Mouse (Mus musculus): ENCODE results near the gene Zfp940.

DNA sequence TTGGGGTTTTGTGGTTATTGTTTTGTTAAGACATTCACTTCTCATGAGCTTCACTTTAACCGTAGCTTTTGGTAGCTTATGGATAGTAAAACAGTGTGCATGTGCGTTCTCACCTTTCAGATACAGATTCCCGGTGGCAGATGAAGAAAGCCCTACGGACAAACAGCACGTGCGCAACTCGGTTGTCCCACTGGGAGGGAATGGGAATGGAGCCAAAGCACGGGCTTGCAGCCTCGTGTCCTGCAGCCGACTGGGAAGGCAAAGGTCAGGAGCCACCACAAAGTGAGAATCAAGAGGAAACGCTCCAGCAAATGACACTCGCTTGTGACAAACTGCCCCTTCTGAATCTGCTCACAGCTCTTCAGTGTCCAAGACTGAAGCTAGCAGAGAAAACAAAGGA, 25.5 kb downstream of the Zfp940 start:
- no peak for TF ChIP-seq EP300 (IDR thresholded peaks at IDR 0.05; ENCODE audit: low read depth in 1 of 2, low read length in 2 of 2)
- no peak for TF ChIP-seq E2F4 (IDR thresholded peaks at IDR 0.05; ENCODE audit: borderline replicate concordance, low read depth, low read length)
- no peak for TF ChIP-seq GATA1 (IDR thresholded peaks at IDR 0.05; ENCODE audit: low read depth, low read length)
- no peak for TF ChIP-seq CTCF (IDR thresholded peaks at IDR 0.05 in 2 of 3, conservative IDR thresholded peaks at IDR 0.05 in 1 of 3; ENCODE audit: control insufficient read depth in 1 of 3, insufficient read depth in 1 of 3, low read depth in 2 of 3, low read length in 3 of 3, poor library complexity in 1 of 3, severe bottlenecking in 1 of 3)
- no peak for TF ChIP-seq NELFE (IDR thresholded peaks at IDR 0.05; ENCODE audit: low read depth, low read length)
- TF ChIP-seq POLR2A (IDR thresholded peaks at IDR 0.05; ENCODE audit: control insufficient read depth in 1 of 2, insufficient read depth in 1 of 2, low read depth in 1 of 2, low read length in 2 of 2, poor library complexity in 1 of 2): no peak
- TF ChIP-seq MYB (IDR thresholded peaks at IDR 0.05; ENCODE audit: low read depth, low read length): no peak
- TF ChIP-seq ELF1 (IDR thresholded peaks at IDR 0.05; ENCODE audit: low read depth, low read length): no peak
- TF ChIP-seq KAT2A (conservative IDR thresholded peaks at IDR 0.05; ENCODE audit: low read depth, low read length): no peak
- no peak for TF ChIP-seq MAX (IDR thresholded peaks at IDR 0.05; ENCODE audit: low read length)
- no peak for TF ChIP-seq MXI1 (IDR thresholded peaks at IDR 0.05; ENCODE audit: low read depth, low read length)
- TF ChIP-seq ZNF384 (IDR thresholded peaks at IDR 0.05; ENCODE audit: low read depth, low read length): no peak
